Mouse (Mus musculus) spleen, adult 2 months (tissue): ENCODE measurements around the gene Gm10295.

Experiments used
- CTCF ChIP-seq: fragments of 200-500 bp; IDR thresholded peaks from 2 replicates; pipeline ENCODE4 v1.5.1; 2011; ENCODE audit warnings: mild to moderate bottlenecking, inconsistent platforms; ENCODE audit not compliant: insufficient read depth, insufficient read length, insufficient replicate concordance; ENCODE audit errors: extremely low read depth
- POLR2A ChIP-seq: fragments of 200-500 bp; IDR thresholded peaks from 2 replicates; pipeline ENCODE4 v1.6.1; 2011; ENCODE audit warnings: low read depth, low read length, inconsistent platforms

- TF ChIP-seq CTCF (no peak), POLR2A (no peak)
Measured at GRCm38 (mm10) chr7:71398959-71399756, 47.9 kb upstream of the Gm10295 start.
